Mouse (Mus musculus) kidney, embryonic 14.5 days (tissue): ENCODE data around the gene Cap2. TPM values are rescaled to one million over a fixed set of nuclear protein-coding genes. Genes with fewer than 3 reads are reported as not detected.

Experiments used
- ATAC-seq: fragments of 200-750 bp; cut with Nextera tagmentation; 2 replicates; pipeline ENCODE4 v1.8.0; 2017; ENCODE audit warnings: moderate number of reproducible peaks, mild to moderate bottlenecking, moderate TSS enrichment, moderate library complexity; ENCODE audit not compliant: low FRiP score, low TSS enrichment
- H3K27ac ChIP-seq: fragments of 300-500 bp; sonication (generic); 2 replicates; pipeline ENCODE4 v1.5.1; 2014; ENCODE audit warnings: low read depth, mild to moderate bottlenecking, low read length, moderate library complexity, mixed read lengths
- H3K27me3 ChIP-seq: fragments of 300-500 bp; sonication (generic); 2 replicates; pipeline ENCODE4 v1.6.1; 2014; ENCODE audit warnings: mild to moderate bottlenecking, low read length; ENCODE audit not compliant: control insufficient read depth, insufficient read depth
- H3K36me3 ChIP-seq: fragments of 300-500 bp; sonication (generic); 2 replicates; pipeline ENCODE4 v1.6.1; 2014; ENCODE audit warnings: low read length, mixed read lengths; ENCODE audit not compliant: control insufficient read depth, insufficient read depth
- H3K4me1 ChIP-seq: fragments of 300-500 bp; sonication (generic); 2 replicates; pipeline ENCODE4 v1.6.1; 2014; ENCODE audit warnings: low read length, mixed read lengths; ENCODE audit not compliant: control insufficient read depth, insufficient read depth
- H3K4me2 ChIP-seq: fragments of 300-500 bp; sonication (generic); replicated peaks from 2 replicates; pipeline ENCODE4 v1.6.1; 2014; ENCODE audit warnings: low read depth, mild to moderate bottlenecking, low read length
- H3K4me3 ChIP-seq: fragments of 300-500 bp; sonication (generic); 2 replicates; pipeline ENCODE4 v1.5.1; 2014; ENCODE audit warnings: mild to moderate bottlenecking, low read length
- H3K9ac ChIP-seq: fragments of 300-500 bp; sonication (generic); 2 replicates; pipeline ENCODE4 v1.6.1; 2014; ENCODE audit warnings: low read depth, mild to moderate bottlenecking, low read length, moderate library complexity
- H3K9me3 ChIP-seq: fragments of 300-500 bp; sonication (generic); 2 replicates; pipeline ENCODE4 v1.6.1; 2016; ENCODE audit warnings: low read length; ENCODE audit not compliant: control insufficient read depth
- WGBS: fragments of 180-500 bp; shearing (Covaris S2); extraction: QIAGEN DNeasy Blood & Tissue Kit; methylation state at CpG from one replicate; pipeline ENCODE4 v1.1.7; 2014; 5-methylcytosine and 5-hydroxymethylcytosine counted together
- polyA plus RNA-seq: library from polyadenylated mRNA; unstranded; fragments of >200 nt; fragmentation: Nextera tagmentation; extraction: Ambion mirVana; gene quantifications from 2 replicates; pipeline ENCODE4 v1.2.1, GENCODE M21; 2014

Cap2 gene
- polyA plus RNA-seq, 1 experiment from 2014 or later: 8.9 TPM

DNA sequence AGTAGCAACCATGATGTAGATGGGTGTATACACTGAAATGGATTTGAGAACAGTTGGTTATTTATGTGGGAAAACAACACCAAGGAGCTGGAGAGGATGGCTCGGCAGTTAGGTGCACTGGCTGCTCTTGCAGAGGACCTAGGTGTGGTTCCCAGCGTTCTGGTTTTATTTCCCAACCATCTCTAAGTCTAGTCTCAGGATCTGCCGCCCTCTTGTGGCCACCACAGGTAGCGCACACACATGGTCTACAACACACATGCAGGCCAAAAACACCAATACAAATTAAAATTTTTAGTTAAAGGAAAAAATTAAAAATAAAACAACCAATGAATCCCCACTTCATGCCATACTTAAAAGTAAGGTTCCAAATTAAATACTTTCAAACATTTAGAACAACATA lies 140.7 kb downstream of the Cap2 start:
- 90% methylated on average over 4 of the region's 4 CpGs for WGBS
- Histone ChIP-seq H3K4me1 (no peaks in the 10 kb centered on the region), H3K27ac (no peak overlapping the region), H3K27me3 (no peaks in the 10 kb centered on the region), H3K4me3 (no peak overlapping the region), H3K9me3 (peaks cover 7% of the 10 kb centered on the region; the same call in 1 of the 2 replicates), H3K4me2 (no peak overlapping the region), H3K9ac (no peak overlapping the region), H3K36me3 (no peaks in the 10 kb centered on the region)
- no peak for ATAC-seq

DNA sequence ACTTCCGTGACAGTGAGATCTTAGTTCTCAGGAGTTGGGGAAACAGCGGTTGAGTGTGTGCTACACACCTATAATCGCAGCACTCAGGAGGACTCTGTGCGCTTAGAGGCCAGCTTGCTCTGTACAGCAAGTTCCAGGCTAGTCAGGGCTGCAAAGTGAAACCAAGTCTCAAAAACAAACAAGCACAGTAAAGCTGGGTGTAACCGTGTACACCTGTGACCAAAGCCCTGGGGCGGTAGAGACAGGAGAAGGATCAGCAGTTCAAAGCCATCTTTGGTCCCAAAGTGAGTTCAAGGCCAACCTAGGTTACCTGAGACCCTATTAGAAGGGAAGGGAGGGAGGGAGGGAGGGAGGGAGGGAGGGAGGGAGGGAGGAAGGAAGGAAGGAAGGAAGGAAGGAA lies 142.5 kb downstream of the Cap2 start:
- H3K4me3 ChIP-seq: no peak overlapping the region
- H3K27ac ChIP-seq: no peak overlapping the region
- no peak overlapping the region for H3K4me2 ChIP-seq
- no peaks in the 10 kb centered on the region for H3K36me3 ChIP-seq
- peaks cover 7% of the 10 kb centered on the region; the same call in 1 of the 2 replicates for H3K9me3 ChIP-seq
- H3K27me3 ChIP-seq: no peaks in the 10 kb centered on the region
- H3K4me1 ChIP-seq: no peaks in the 10 kb centered on the region
- ATAC-seq: no peak
- H3K9ac ChIP-seq: no peak overlapping the region
- WGBS: 82% methylated on average over 6 of the region's 6 CpGs

DNA sequence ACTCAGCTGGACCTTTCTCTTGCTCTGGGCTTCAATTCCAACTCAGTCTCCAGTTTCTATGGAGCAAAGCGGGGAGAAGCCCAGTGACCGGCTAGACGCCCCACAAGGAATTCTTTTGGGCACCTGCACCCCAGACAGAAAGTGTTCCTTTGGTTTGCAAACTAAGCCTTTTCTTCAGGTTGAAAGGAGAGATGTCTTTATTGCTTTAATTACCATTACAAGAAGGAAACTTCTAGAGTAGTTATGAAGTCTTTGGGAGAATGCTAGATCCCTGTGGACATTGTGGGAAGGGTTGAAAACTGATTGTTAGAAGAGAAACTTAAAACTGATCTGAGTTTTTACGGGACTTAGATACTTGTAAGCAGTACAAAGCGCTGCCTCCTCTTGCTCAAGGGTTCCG lies 143.8 kb downstream of the Cap2 start:
- Histone ChIP-seq H3K27me3 (no peaks in the 10 kb centered on the region), H3K27ac (no peak overlapping the region), H3K9me3 (peaks cover 7% of the 10 kb centered on the region; the same call in 1 of the 2 replicates), H3K36me3 (no peaks in the 10 kb centered on the region), H3K4me1 (no peaks in the 10 kb centered on the region), H3K4me3 (no peak overlapping the region), H3K4me2 (no peak overlapping the region), H3K9ac (no peak overlapping the region)
- ATAC-seq: no peak
- WGBS: 74% methylated on average over 6 of the region's 6 CpGs

DNA sequence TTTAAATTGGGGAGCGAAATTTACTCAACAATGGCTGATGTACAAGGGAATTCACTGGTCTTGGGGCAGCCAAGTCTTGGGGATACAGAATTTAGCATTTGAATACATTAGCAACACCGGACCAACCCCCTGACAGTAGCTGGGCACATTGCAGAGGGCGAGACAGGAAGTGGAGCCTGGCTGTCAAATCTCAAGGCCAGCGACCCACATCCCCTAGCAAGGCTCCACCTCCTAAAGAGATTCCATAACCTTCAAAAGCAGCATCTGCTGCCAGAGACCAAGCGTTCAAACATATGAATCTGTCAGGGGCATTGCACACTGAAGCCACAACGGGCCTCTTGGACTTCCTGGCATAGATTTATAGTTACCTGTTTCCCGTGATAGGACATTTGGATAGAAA lies 150.2 kb downstream of the Cap2 start:
- H3K27me3 ChIP-seq: no peaks in the 10 kb centered on the region
- H3K36me3 ChIP-seq: no peaks in the 10 kb centered on the region
- no peaks in the 10 kb centered on the region for H3K9me3 ChIP-seq
- no peak overlapping the region for H3K4me2 ChIP-seq
- ATAC-seq: no peak
- H3K27ac ChIP-seq: no peak overlapping the region
- 84% methylated on average over 7 of the region's 7 CpGs for WGBS
- no peak overlapping the region for H3K4me3 ChIP-seq
- H3K9ac ChIP-seq: no peak overlapping the region
- no peaks in the 10 kb centered on the region for H3K4me1 ChIP-seq

DNA sequence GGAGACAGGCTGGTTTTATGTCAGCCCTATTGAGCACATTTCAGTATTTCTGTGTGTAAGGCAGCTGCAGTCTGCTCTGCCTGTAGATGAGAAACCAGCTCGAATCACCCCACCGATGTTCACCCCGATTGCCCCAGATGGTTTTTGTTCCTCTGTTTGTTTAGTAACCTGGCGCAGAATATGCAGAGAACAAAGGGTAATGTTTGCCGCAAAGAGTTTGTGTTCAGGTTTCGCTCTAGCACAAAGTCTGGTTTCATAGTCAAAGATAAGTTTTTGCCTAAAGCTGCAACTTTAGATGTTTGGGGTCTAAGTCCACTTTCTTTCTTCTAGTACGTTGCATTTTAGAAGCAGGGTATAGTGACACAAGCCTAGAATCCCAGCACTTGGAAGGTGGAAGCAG lies 151.0 kb downstream of the Cap2 start:
- H3K4me2 ChIP-seq: no peak overlapping the region
- H3K27me3 ChIP-seq: no peaks in the 10 kb centered on the region
- no peaks in the 10 kb centered on the region for H3K36me3 ChIP-seq
- H3K4me1 ChIP-seq: no peaks in the 10 kb centered on the region
- no peaks in the 10 kb centered on the region for H3K9me3 ChIP-seq
- WGBS: 84% methylated on average over 7 of the region's 7 CpGs
- no peak overlapping the region for H3K9ac ChIP-seq
- ATAC-seq: no peak
- no peak overlapping the region for H3K27ac ChIP-seq
- H3K4me3 ChIP-seq: no peak overlapping the region

DNA sequence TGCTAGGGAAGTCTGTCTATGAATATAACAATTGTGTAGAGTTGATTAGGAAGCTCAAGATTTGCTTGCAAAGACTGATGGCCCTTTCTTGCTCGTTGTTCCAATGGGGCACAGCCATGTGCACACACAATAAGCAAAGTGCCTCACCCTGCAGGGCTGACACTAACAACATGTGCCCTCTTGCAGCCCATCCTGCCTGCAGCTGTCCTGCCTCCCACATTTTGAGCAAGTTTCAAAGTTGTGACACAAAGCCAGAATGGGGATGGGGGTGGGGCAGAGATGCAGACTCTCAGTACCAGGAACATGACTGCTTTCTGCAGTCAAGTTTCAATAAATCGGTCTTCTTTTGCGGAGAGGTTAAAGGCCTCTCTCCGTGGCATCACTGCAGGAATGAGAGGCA lies 152.0 kb downstream of the Cap2 start:
- Histone ChIP-seq H3K27me3 (no peaks in the 10 kb centered on the region), H3K36me3 (no peaks in the 10 kb centered on the region), H3K9ac (no peak overlapping the region), H3K9me3 (no peaks in the 10 kb centered on the region), H3K4me2 (no peak overlapping the region), H3K4me1 (no peaks in the 10 kb centered on the region), H3K27ac (no peak overlapping the region), H3K4me3 (no peak overlapping the region)
- ATAC-seq: no peak
- 71% methylated on average over 4 of the region's 4 CpGs for WGBS

DNA sequence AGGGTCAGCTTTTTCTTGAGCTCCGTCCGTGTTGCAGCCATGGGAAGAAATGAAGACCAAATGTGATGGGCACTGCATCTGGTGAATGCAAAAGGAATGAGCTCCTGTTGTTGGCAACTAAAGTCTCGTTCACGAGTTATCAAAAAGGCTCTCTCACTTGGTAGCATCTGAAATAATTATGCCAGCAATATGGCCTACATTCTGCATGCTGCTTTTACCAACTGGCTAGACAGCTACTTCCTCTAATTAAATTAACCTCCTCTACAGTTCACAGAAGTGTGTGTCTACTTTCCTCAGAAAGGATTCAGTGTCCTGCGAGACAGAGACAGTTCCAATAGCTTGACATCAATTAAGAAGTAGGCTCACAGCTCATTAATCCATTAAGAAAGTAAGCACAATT lies 152.9 kb downstream of the Cap2 start:
- no peak overlapping the region for H3K4me2 ChIP-seq

DNA sequence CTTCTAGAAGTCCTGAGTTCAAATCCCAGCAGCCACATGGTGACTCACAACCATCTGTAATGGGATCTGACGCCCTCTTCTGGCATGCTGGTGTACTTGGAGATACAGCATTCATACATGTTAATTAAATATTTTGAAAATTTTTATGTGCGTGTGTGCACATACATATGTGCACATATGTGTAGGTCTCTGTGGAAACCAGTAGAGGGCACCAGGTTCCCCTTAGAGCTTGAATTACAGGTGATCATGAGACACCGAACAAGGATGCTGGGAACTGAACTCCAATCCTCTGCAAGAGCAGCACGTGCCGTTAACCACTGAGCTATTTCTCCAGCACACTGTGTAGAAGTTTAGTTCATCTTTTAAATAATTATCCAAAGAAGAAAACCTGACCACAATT lies 157.6 kb downstream of the Cap2 start:
- Histone ChIP-seq H3K36me3 (no peaks in the 10 kb centered on the region), H3K4me3 (no peak overlapping the region), H3K9ac (no peak overlapping the region), H3K9me3 (no peaks in the 10 kb centered on the region), H3K4me2 (no peak overlapping the region), H3K27me3 (no peaks in the 10 kb centered on the region; the same call in 1 of the 2 replicates), H3K4me1 (no peaks in the 10 kb centered on the region), H3K27ac (no peak overlapping the region)
- WGBS: 89% methylated on average over 5 of the region's 5 CpGs
- ATAC-seq: no peak

More for the DNA sequence above, 152.9 kb downstream of the Cap2 start:
- Histone ChIP-seq H3K27me3 (no peaks in the 10 kb centered on the region), H3K4me1 (no peaks in the 10 kb centered on the region), H3K4me3 (no peak overlapping the region), H3K27ac (no peak overlapping the region), H3K9me3 (no peaks in the 10 kb centered on the region), H3K9ac (no peak overlapping the region), H3K36me3 (no peaks in the 10 kb centered on the region)
- ATAC-seq: no peak
- WGBS: 83% methylated on average over 5 of the region's 5 CpGs

DNA sequence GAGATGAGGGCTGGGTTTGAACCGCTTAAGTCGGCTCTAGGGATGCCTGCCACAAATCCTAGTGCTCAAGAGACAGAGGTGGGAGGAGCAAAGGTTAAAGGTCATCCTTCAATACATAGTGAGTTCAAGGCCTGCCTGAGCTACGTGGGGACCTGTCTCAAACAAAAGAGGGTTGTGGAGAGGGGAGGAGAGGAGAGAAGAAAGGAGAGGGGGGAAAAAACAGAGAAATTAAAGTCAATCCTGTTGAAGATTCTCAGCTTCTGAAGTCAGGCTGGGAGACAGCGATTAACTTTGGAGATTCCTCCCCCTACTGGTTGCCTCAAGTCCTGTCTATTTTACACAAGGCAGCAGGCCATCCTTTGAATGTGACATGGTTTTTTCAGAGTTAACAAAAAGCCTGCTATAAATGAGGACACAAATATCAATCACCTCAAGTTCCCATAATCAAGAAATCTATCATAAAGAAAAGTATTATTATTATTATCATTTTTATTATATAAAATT lies 161.9 kb downstream of the Cap2 start:
- H3K9ac ChIP-seq: no peak overlapping the region
- H3K36me3 ChIP-seq: no peaks in the 10 kb centered on the region
- WGBS: 24% methylated on average over 4 of the region's 4 CpGs
- no peaks in the 10 kb centered on the region; the same call in 1 of the 2 replicates for H3K27me3 ChIP-seq
- H3K4me1 ChIP-seq: no peaks in the 10 kb centered on the region
- H3K4me2 ChIP-seq: no peak overlapping the region
- no peak overlapping the region for H3K27ac ChIP-seq
- H3K4me3 ChIP-seq: no peak overlapping the region
- H3K9me3 ChIP-seq: no peaks in the 10 kb centered on the region
- no peak for ATAC-seq
